Mouse (Mus musculus): ENCODE measurements around the gene Mipep.

- no peak for TF ChIP-seq CTCF (IDR thresholded peaks at IDR 0.05; ENCODE audit: insufficient read depth, low read depth, low read length)
- TF ChIP-seq POLR2A (IDR thresholded peaks at IDR 0.05; ENCODE audit: insufficient read depth, low read depth, low read length), result no peak
Measured at GRCm38 (mm10) chr14:60809881-60810280, 25.5 kb downstream of the Mipep start.
